Mouse (Mus musculus) erythroblast, embryonic 14.5 days (primary cell): ENCODE data around the gene Nutf2-ps1.

Source experiments
- GATA1 ChIP-seq: IDR thresholded peaks from 2 replicates; pipeline ENCODE4 v1.6.1; 2012; ENCODE audit warnings: low read length, inconsistent platforms, mixed read lengths
- TAL1 ChIP-seq: IDR thresholded peaks from 3 replicates; pipeline ENCODE4 v1.6.1; 2012; ENCODE audit warnings: low read length, inconsistent platforms, mixed read lengths

GRCm38 (mm10) chr19:53576061-53576460, 12.8 kb downstream of the Nutf2-ps1 start:
- TF ChIP-seq GATA1 (no peak), TAL1 (no peak)
